Comparison of ENCODE assay signal across 8 mouse cellular contexts in the genomic region with DNA sequence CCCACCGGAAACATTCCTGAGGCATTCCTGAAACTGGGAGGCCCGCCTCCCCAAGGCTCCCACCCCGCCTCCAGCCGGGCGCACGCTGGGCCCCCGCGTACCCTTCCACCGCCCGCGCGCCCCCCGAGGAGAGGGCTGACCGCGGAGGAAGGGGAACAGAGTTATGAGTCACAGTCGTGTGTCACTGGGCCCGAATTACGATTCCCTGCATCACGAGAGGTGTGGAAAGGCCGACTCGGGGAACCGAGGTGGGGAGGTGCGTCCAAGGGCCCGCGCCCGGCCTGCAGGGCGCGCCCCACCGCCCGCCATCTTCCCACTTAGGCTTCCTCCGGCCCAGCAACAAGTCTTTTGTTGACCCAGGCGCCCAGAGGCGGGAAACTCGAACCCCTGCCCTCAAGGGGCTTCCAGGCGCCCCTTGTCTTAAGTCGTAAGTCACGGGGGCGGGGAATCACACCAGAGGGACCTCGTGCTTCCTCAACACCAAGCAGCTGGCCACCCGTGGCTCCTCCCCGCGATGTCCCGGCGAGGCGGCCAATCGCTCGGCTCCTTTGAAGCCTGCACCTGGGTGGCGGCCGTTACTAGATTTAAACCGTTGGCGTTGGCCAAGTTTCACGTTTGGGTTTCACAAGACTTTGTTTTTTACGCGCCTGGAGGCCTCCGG. TPM values are rescaled to one million over a fixed set of nuclear protein-coding genes. Genes with fewer than 3 reads are reported as not detected.
DNase-seq lines count a peak whose midpoint lies in the region; ATAC-seq and TF ChIP-seq lines count a peak whose summit lies in the region.

No protein-coding gene starts in this region.

- no peaks in the 10 kb centered on the region for H3K27me3 ChIP-seq in G1E (ENCODE audit: insufficient read depth, low read length)
- no peaks in the 10 kb centered on the region for H3K27me3 ChIP-seq in forebrain, postnatal 0 days (ENCODE audit: insufficient read depth, low read length)
- H3K27me3 ChIP-seq in liver, embryonic 14.5 days (ENCODE audit: control insufficient read depth, insufficient read depth, low read length), result no peaks in the 10 kb centered on the region

- 3% methylated on average over 53 of the region's 55 CpGs for WGBS in forebrain, postnatal 0 days
- WGBS in liver, embryonic 14.5 days (ENCODE audit: insufficient replicate concordance), result under 1% methylated on average over 51 of the region's 55 CpGs

- H3K9me3 ChIP-seq in G1E (replicated peaks), result no peaks in the 10 kb centered on the region
- no peaks in the 10 kb centered on the region for H3K9me3 ChIP-seq in forebrain, postnatal 0 days (ENCODE audit: low read length)
- no peaks in the 10 kb centered on the region for H3K9me3 ChIP-seq in liver, embryonic 14.5 days (ENCODE audit: control insufficient read depth, low read length)

- peak; percentile 37; the same call in 1 of the 2 replicates for ATAC-seq in G1E (ENCODE audit: extremely low read depth, insufficient number of reproducible peaks, low FRiP score, poor library complexity, severe bottlenecking)
- ATAC-seq in forebrain, postnatal 0 days, result no peak
- ATAC-seq in liver, embryonic 14.5 days (ENCODE audit: insufficient read depth), result peak; percentile 69

- peak overlapping the region; percentile 95 for H3K4me3 ChIP-seq in G1E (ENCODE audit: low read depth, low read length)
- H3K4me3 ChIP-seq in brown adipose tissue, adult 24 weeks (ENCODE audit: insufficient read depth, low read depth, low read length), result peak overlapping the region; percentile 81
- peak overlapping the region; percentile 86 for H3K4me3 ChIP-seq in forebrain, postnatal 0 days (ENCODE audit: low read depth, low read length)
- peak overlapping the region; percentile 52 to 77 for H3K4me3 ChIP-seq in liver, embryonic 14.5 days (ENCODE audit: insufficient read depth in 1 of 2, low read depth in 2 of 2, low read length in 2 of 2)

- H3K4me1 ChIP-seq in G1E (ENCODE audit: insufficient read depth, low read depth, low read length), result peaks cover 72% of the 10 kb centered on the region
- peaks cover 2% of the 10 kb centered on the region; the same call in 1 of the 2 replicates for H3K4me1 ChIP-seq in brown adipose tissue, adult 24 weeks (ENCODE audit: control insufficient read depth, insufficient read depth, insufficient read length, low read length)
- peaks cover 19% of the 10 kb centered on the region for H3K4me1 ChIP-seq in forebrain, postnatal 0 days (ENCODE audit: insufficient read depth)
- H3K4me1 ChIP-seq in liver, embryonic 14.5 days (replicated peaks; ENCODE audit: control insufficient read depth in 2 of 2, insufficient read depth in 2 of 2, low read length in 1 of 2), result peaks cover 0 to 29% of the 10 kb centered on the region in 2 experiments; a peak in 3 of 4 replicates

- H3K4me2 ChIP-seq in forebrain, postnatal 0 days (ENCODE audit: low read depth), result peak overlapping the region; percentile 78
- H3K4me2 ChIP-seq in liver, embryonic 14.5 days (ENCODE audit: low read depth), result peak overlapping the region; percentile 93

- TF ChIP-seq EP300 in liver, embryonic 14.5 days (IDR thresholded peaks at IDR 0.05; ENCODE audit: low read depth), result 0 out of 2 replicates have a peak, but pooled peaks have one; percentile 10

- H3K9ac ChIP-seq in forebrain, postnatal 0 days, result peak overlapping the region; percentile 94
- peak overlapping the region; percentile 69 for H3K9ac ChIP-seq in liver, embryonic 14.5 days (replicated peaks)

- TF ChIP-seq CTCF in G1E (IDR thresholded peaks at IDR 0.05; ENCODE audit: low read depth, low read length), result no peak
- TF ChIP-seq CTCF in forebrain, postnatal 0 days (IDR thresholded peaks at IDR 0.05; ENCODE audit: low read depth), result no peak
- no peak for TF ChIP-seq CTCF in liver, embryonic 14.5 days (IDR thresholded peaks at IDR 0.05; ENCODE audit: low read depth)

- 0 out of 2 replicates have a peak overlapping the region, but pooled peaks have one; percentile 42 for H3K27ac ChIP-seq in brown adipose tissue, adult 24 weeks (replicated peaks; ENCODE audit: low read depth, low read length)
- H3K27ac ChIP-seq in forebrain, postnatal 0 days (ENCODE audit: low read depth, low read length), result peak overlapping the region; percentile 93; the same call in 1 of the 2 replicates
- peak overlapping the region; percentile 78 for H3K27ac ChIP-seq in liver, embryonic 14.5 days

- peaks cover 36% of the 10 kb centered on the region for H3K36me3 ChIP-seq in G1E (replicated peaks)
- no peaks in the 10 kb centered on the region for H3K36me3 ChIP-seq in forebrain, postnatal 0 days (ENCODE audit: insufficient read depth)
- peaks cover 3% of the 10 kb centered on the region for H3K36me3 ChIP-seq in liver, embryonic 14.5 days (replicated peaks; ENCODE audit: control insufficient read depth, insufficient read depth, low read depth)

- DNase-seq in G1E (ENCODE audit: low spot score), result peak; percentile 98
- DNase-seq in forebrain, postnatal 0 days, result no peak
- peak; percentile 86 for DNase-seq in hindlimb bud, embryonic 11.5 days (ENCODE audit: extremely low spot score, low read depth, low spot score)
- peak; percentile 78 to 80 (median 78) for DNase-seq in liver, embryonic 14.5 days (ENCODE audit: low read depth in 3 of 3, low spot score in 3 of 3)
- DNase-seq in naive thymus-derived CD4-positive, alpha-beta T cell, adult 2 months (ENCODE audit: low read depth), result peak; percentile 80
- peak; percentile 71 to 83 for DNase-seq in thymus, postnatal 10 days (ENCODE audit: low spot score in 2 of 2)
- DNase-seq in layer of hippocampus, postnatal 36 days, result no peak

RNA-seq across cellular contexts. Expression of a gene that starts 0.7 kb away (rescaled TPM):
- total RNA-seq in G1E (2014; fragmentation: Nextera tagmentation) (270 and 298 TPM in 2 replicates), G1E (2017) (123 and 131 TPM in 2 replicates)
- polyA plus RNA-seq in G1E (2012), result 1,702 and 2,389 TPM in 2 replicates
- 10.2 TPM in 1 of 2 replicates, not detected in the other for polyA plus RNA-seq in brown adipose tissue, adult 24 weeks (2012; ENCODE audit: insufficient read depth, insufficient read length, missing spikeins)
- 84.7 and 99.1 TPM in 2 replicates for total RNA-seq in forebrain, postnatal 0 days (2014; rRNA removed)
- 122 and 123 TPM in 2 replicates for polyA plus RNA-seq in forebrain, postnatal 0 days (2015; fragmentation: Nextera tagmentation; extraction: Ambion mirVana)
- polyA plus RNA-seq in liver, embryonic 14.5 days (2012; rRNA removed), result 149 and 182 TPM in 2 replicates
- 162 and 180 TPM in 2 replicates for polyA plus RNA-seq in liver, embryonic 14.5 days (2014; fragmentation: Nextera tagmentation; extraction: Ambion mirVana)
- total RNA-seq in layer of hippocampus, postnatal 36 days (2021), result 10 to 100 TPM; 35.2 to 36.0 TPM

RNA-seq across cellular contexts. Expression of a gene that starts 9.9 kb away (rescaled TPM):
- total RNA-seq in G1E (2014; fragmentation: Nextera tagmentation) (78.2 and 85.2 TPM in 2 replicates), G1E (2017) (50.8 and 57.0 TPM in 2 replicates)
- 159 and 163 TPM in 2 replicates for polyA plus RNA-seq in G1E (2012)
- 11.1 and 15.6 TPM in 2 replicates for polyA plus RNA-seq in brown adipose tissue, adult 24 weeks (2012; ENCODE audit: insufficient read depth, insufficient read length, missing spikeins)
- total RNA-seq in forebrain, postnatal 0 days (2014; rRNA removed), result 35.0 and 70.3 TPM in 2 replicates
- 85.2 and 92.8 TPM in 2 replicates for polyA plus RNA-seq in forebrain, postnatal 0 days (2015; fragmentation: Nextera tagmentation; extraction: Ambion mirVana)
- 9.9 and 11.7 TPM in 2 replicates for polyA plus RNA-seq in liver, embryonic 14.5 days (2012; rRNA removed)
- polyA plus RNA-seq in liver, embryonic 14.5 days (2014; fragmentation: Nextera tagmentation; extraction: Ambion mirVana), result 15.2 and 18.9 TPM in 2 replicates
- 10 to 100 TPM; 62.6 to 63.9 TPM for total RNA-seq in layer of hippocampus, postnatal 36 days (2021)

RNA-seq across cellular contexts. Expression of a gene that starts 34.4 kb away (rescaled TPM):
- total RNA-seq in G1E (2014; fragmentation: Nextera tagmentation) (not detected in 2 replicates), G1E (2017) (0.05 TPM in 1 of 2 replicates, not detected in the other)
- polyA plus RNA-seq in G1E (2012), result 0.02 TPM in 1 of 2 replicates, not detected in the other
- not detected in 2 replicates for polyA plus RNA-seq in brown adipose tissue, adult 24 weeks (2012; ENCODE audit: insufficient read depth, insufficient read length, missing spikeins)
- 13.1 and 14.5 TPM in 2 replicates for total RNA-seq in forebrain, postnatal 0 days (2014; rRNA removed)
- 3.2 and 5.5 TPM in 2 replicates for polyA plus RNA-seq in forebrain, postnatal 0 days (2015; fragmentation: Nextera tagmentation; extraction: Ambion mirVana)
- 0.01 and 0.04 TPM in 2 replicates for polyA plus RNA-seq in liver, embryonic 14.5 days (2012; rRNA removed)
- not detected in 2 replicates for polyA plus RNA-seq in liver, embryonic 14.5 days (2014; fragmentation: Nextera tagmentation; extraction: Ambion mirVana)
- 1 to 10 TPM; 8.9 to 9.6 TPM for total RNA-seq in layer of hippocampus, postnatal 36 days (2021)

Comparison
In these comparisons a context has a peak if more than half of its experiments do, and no peak if none do; other contexts are left out.
1. DNase-seq: peak in G1E (single experiment), hindlimb bud, embryonic 11.5 days (single experiment), liver, embryonic 14.5 days (3 of 3), naive thymus-derived CD4-positive, alpha-beta T cell, adult 2 months (single experiment) and thymus, postnatal 10 days (2 of 2); none in forebrain, postnatal 0 days (single experiment) and layer of hippocampus, postnatal 36 days (0 of 2).
2. H3K27ac ChIP-seq: peak in every context shown above with its lines; median percentile 93 in forebrain, postnatal 0 days; 78 in liver, embryonic 14.5 days; 42 in brown adipose tissue, adult 24 weeks.
3. RNA of a gene that starts 0.7 kb away (polyA plus RNA-seq): 1,702 to 2,389 TPM in G1E, 149 to 182 TPM in liver, embryonic 14.5 days and 122 to 123 TPM in forebrain, postnatal 0 days; 10.2 TPM in brown adipose tissue, adult 24 weeks; every median in the first group is over 10 times any median in the second.
4. Peak in every context shown above with its lines, with median percentiles within 50 percentile points of each other: H3K4me3 ChIP-seq.